ENCODE assay signal across 22 mouse cellular contexts in genomic region chr1:159932598-159932997, GRCm38 (mm10).
DNase-seq lines count a peak whose midpoint lies in the region; ATAC-seq and TF ChIP-seq lines count a peak whose summit lies in the region.
"Had no signal": no experiment of that assay in that cellular context is flagged by ENCODE, and none has a peak within 500 bp of the region (broad histone marks: within the 10 kb centered on the region; RNA-seq: fewer than 3 reads in every experiment).

No protein-coding gene starts in this region.

- H3K27ac ChIP-seq in left cerebral cortex, adult 2 months: no peak overlapping the region
- H3K27ac ChIP-seq: embryonic facial prominence, embryonic 10.5 days; forebrain, embryonic 13.5 days; heart, embryonic 10.5 days; heart, embryonic 15.5 days; hindbrain, embryonic 15.5 days had no signal

- peak; percentile 79 for ATAC-seq in common myeloid progenitor, adult 5-6 weeks (replicated peaks; ENCODE audit: low read depth, poor library complexity, severe bottlenecking)
- ATAC-seq in megakaryocyte progenitor cell, adult 5-6 weeks (replicated peaks; ENCODE audit: poor library complexity): peak; percentile 75
- ATAC-seq: CD4-positive, CD25-positive, alpha-beta regulatory T cell, adult 4 months; forebrain, embryonic 13.5 days had no signal

- peak; percentile 17 for DNase-seq in lung, postnatal 36 days
- DNase-seq in lung, postnatal 10 days: no peak
- DNase-seq in NIH3T3 (ENCODE audit: low read depth): peak; percentile 58
- no peak for DNase-seq in gastrocnemius, postnatal 14 days
- DNase-seq in left cerebral cortex, adult 2 months (ENCODE audit: extremely low spot score in 1 of 2, low spot score in 2 of 2): no peak
- DNase-seq: adrenal gland, postnatal 14 days; B cell, adult 2 months; cerebellum, adult 18-20 months; cerebellum, adult 9-11 months; cerebellum, postnatal 36 days; forebrain, postnatal 0 days; gastrocnemius, postnatal 25 days; heart, adult 11 months; heart, postnatal 14 days had no signal

- no peak for TF ChIP-seq CTCF in left cerebral cortex, adult 2 months (IDR thresholded peaks at IDR 0.05)

- H3K4me3 ChIP-seq in left cerebral cortex, adult 2 months: no peak overlapping the region
- H3K4me3 ChIP-seq: embryonic facial prominence, embryonic 10.5 days; forebrain, embryonic 13.5 days; heart, embryonic 10.5 days; heart, embryonic 15.5 days; hindbrain, embryonic 15.5 days had no signal

- intact Hi-C loops in gastrocnemius, postnatal 14 days (cut with DNase I; ENCODE audit: low total_unique reads): no loop called here
- intact Hi-C loops in left cerebral cortex, adult 2 months (cut with DNase I): no loop called here

Comparison
In these comparisons a context has a peak if more than half of its experiments do, and no peak if none do; other contexts are left out.
1. DNase-seq: peak in lung, postnatal 36 days (single experiment) and NIH3T3 (single experiment); none in lung, postnatal 10 days (single experiment), gastrocnemius, postnatal 14 days (single experiment) and left cerebral cortex, adult 2 months (0 of 2).